Mouse (Mus musculus) kidney, postnatal 14 days (tissue): ENCODE measurements around the gene Dus2.

Experiments
- DNase-seq: peaks from one replicate; pipeline ENCODE4 v3.0.0; 2022; ENCODE audit warnings: mixed read lengths

The Dus2 gene

DNA sequence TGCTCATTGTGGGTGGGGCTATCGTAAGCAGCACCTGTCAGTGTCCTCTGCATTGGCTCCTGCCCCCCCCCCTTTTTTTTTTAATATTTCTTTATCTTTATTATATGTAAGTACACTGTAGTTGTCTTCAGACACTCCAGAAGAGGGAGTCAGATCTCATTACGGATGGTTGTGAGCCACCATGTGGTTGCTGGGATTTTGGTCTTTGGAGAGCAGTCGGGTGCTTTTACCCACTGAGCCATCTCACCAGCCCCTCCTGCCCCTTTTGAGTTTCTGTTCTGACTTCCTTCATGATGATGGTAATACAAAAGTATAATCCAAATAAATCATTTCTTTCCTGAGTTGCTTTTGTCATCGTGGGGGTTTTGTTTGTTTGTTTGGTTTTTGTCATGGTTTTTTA is 111.2 kb downstream of the Dus2 start:
- DNase-seq = no peak
